Mouse (Mus musculus) layer of hippocampus, postnatal 36 days (tissue): ENCODE results near the gene Mark4. TPM values are rescaled to one million over a fixed set of nuclear protein-coding genes. Genes with fewer than 3 reads are reported as not detected.

Experiments
- DNase-seq, 2 experiments: peaks; one replicate each; pipeline ENCODE4 v3.0.0; 2022
- microRNA-seq, 2 experiments: library from miRNA; unstranded; fragments of <30 nt; microRNA quantifications; one replicate each; pipeline ENCODE4 v1.2.0; 2021
- total RNA-seq, 2 experiments: library from RNA; stranded (reverse); gene quantifications; 2 replicates each; pipeline ENCODE4 v1.2.3; 2021

Gene Mark4
- total RNA-seq, 2 experiments from 2014 or later = 90.6 to 102 TPM

DNA sequence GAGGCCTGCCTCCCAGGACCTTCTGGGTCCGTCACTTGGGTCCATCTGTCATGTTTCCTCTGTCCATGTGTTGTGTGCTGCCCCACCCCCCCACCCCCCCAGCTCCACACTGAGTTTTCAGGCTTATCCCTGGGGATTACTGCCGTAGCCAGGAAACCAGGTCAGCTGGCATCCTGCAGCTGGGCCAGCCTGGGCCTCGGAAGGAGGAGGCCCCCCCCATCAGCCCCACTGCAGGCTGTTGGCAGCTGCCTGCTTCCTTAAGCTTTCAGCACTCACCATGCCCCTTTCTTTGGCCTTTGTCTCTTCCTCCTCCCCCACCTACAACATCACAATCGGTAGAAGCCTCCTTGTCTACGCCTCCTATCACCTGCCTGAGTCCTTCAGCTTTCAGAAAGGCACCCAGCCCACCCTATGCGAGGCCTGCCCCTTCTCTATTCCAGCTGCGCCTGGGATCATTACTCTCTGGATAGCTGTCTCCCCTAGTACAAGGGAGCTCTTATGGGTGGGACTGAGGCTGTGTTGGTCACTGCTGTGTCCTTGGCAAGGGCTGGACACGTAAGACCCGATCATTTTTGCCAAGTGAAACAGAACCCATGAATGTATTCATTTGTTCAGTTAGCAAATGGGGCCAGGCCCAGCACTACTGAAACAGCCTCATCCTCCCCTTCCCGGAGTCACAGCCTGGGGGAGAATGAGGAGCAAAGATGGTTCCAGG, 69.8 kb downstream of the Mark4 start:
- peak in 1 of 2 experiments; percentile 41 for DNase-seq

DNA sequence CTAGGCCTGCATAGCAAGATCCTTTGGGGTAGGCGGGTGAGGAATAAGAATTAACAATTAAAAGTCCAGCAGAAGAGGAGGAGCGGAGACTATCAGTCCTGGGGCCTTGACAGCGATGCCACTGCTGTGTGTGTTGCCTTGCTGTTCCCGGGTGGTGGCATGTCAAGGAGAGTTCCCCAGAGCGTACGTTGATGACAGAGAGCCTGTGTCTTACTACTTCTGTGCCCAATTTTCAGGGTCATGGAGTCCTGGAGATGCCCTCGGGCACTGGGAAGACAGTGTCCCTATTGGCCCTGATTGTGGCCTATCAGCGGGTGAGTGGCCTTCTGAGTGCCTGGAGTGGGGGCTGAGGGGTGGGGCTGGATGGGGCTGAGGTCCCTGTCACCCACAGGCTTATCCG, 74.9 kb downstream of the Mark4 start:
- no peak for DNase-seq

DNA sequence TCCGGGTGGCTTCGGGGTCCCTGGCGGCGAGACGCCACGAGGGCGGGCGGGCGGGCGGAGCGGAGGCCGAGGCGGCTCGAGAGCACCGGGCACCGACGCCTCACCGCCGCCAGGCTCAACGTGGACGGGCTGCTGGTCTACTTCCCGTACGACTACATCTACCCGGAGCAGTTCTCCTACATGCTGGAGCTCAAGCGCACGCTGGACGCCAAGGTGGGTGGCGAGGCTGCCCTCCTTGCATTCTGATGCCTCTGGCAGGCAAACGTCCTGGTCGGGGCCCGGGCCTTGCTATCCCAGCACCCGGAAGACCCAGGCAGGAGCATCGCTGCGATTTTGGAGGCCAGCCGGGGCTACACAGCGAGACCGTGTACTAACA, 76.5 kb downstream of the Mark4 start:
- no peak for DNase-seq

DNA sequence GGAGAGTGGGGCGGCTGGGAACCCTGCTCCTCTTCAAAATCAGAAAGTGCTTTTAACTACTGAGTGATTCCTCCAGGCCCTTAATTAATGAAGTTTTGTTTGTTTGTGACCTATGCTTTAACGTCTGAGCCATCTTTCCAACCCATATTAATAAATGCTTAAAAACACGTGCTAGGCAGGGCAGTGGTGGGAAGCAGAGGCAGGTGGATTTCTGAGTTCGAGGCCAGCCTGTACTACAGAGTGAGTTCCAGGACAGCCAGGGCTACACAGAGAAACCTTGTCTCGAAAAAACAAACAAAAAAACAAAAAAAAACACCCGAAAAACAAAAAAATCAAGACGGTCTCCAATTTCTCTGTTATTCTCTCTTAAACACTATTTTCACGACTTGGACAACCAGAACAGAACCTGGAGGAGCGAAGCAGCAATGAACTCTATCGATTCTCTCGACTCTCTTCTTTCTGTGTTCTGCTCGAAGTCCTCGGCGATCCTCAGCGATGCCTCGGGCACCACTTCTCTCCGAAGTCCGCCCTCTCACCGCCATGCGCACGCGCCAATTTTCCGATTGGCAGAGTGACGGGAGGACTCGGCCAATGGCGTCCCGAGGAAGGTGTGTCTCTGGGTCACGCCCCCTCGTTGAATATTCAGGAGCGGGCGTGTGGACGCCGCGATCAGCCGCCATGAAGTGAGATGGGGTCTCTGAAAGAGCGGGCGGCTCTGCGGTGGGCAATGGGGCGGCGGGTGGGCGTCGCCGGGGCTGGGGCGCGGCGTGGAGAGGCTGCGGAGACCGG, 77.0 kb downstream of the Mark4 start, which contains the start of gene Ercc2:
Gene Ercc2, plus strand, starts transcription at position 634 of the 789 bp plus-strand sequence.
- DNase-seq = peak; percentile 98 to 99

DNA sequence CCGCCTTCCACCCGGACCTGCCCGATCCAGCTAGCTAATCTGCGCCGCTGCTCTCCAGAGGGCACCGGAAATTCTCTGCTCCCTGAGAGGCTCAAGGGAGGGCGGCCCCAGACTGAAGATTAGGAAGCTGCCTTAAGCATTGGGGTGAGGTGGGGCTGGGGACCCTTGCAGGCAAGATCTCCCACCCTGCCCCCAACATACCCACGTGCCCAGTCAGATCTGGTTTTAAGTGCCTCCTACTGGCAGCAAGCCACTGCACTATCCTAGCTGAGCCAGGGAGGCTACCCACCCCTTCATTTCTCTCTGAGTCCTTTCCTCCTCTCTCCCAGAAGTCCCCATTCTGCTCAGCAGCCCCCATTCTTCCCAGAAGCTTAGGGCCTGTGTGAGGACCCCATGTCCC, 80.6 kb downstream of the Mark4 start:
- no peak for DNase-seq

DNA sequence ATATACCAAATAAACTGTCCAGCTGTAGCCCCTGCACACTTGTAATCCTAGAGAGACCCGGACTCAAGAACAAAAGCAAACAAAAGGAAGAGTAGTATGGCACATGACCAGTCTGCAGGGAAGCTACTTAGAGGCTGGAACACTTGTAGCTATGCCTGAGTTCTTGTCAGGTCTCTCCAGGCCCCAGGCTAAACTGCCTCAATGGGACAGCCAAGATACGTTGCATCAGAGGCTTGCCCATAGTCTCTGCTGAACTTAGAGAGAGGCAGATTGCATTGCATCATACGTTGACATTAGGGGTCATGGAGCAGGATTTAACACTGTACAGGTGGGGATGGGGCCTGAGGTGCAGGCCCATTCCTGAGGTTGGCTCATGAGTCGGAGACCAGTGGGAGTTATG, 82.6 kb downstream of the Mark4 start:
- DNase-seq = no peak

DNA sequence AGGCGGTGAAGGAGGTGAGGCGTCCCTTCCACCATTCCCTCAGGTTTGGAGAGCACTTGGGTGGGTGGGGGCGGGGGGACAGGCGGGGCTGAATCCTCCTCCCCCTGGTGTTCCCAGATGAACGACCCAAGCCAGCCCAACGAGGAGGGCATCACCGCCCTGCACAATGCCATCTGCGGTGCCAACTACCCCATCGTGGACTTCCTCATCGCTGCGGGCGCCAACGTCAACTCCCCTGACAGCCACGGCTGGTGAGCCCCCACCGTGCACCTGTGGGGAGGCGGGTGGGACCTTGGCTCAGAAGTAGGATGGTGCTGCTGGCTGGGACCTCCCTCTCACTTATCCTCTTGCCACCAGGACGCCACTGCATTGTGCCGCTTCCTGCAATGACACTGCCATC, 83.3 kb downstream of the Mark4 start:
- no peak for DNase-seq

Small RNAs within 50 kb of the gene (microRNA-seq; reads per million reads assigned to microRNA genes)
- 0 reads per million in 2 experiments for gene Mir343

Other genes with a start within 250 kb of the Mark4 start
- gene Gpr4, start 246.3 kb downstream of the Mark4 start, total RNA-seq = 1 to 10 TPM; 2.4 to 2.5 TPM
- gene Opa3, start 230.5 kb downstream of the Mark4 start, total RNA-seq = 10 to 100 TPM; 40.5 to 40.8 TPM
- 10 to 100 TPM; 15.2 to 21.2 TPM for gene Vasp, start 187.0 kb downstream of the Mark4 start, total RNA-seq
- under 1 TPM; 0.20 to 0.33 TPM for gene Ppm1n, start 178.8 kb downstream of the Mark4 start, total RNA-seq
- 10 to 100 TPM; 89.7 to 91.3 TPM for gene Rtn2, start 176.2 kb downstream of the Mark4 start, total RNA-seq
- gene Fosb, start 148.8 kb downstream of the Mark4 start, total RNA-seq = 10 to 100 TPM; 12.6 to 18.8 TPM
- 10 to 100 TPM; 44.4 to 53.4 TPM for gene Ercc1, start 114.0 kb downstream of the Mark4 start, total RNA-seq
- gene Cd3eap, start 99.3 kb downstream of the Mark4 start, total RNA-seq = 10 to 100 TPM; 17.6 to 19.4 TPM
- gene Ppp1r13l, start 99.1 kb downstream of the Mark4 start, total RNA-seq = 1 to 10 TPM; 6.0 to 7.0 TPM
- gene Ercc2, start 76.8 kb downstream of the Mark4 start, total RNA-seq = 10 to 100 TPM; 36.2 to 37.1 TPM
- 1 to 10 TPM; 3.1 to 3.4 TPM for gene Klc3, start 54.7 kb downstream of the Mark4 start, total RNA-seq
- gene Ckm, start 54.0 kb downstream of the Mark4 start, total RNA-seq = under 1 TPM in 1 of 2 experiments, not detected in 1; 0.27 TPM
- under 1 TPM; 0.18 to 0.20 TPM for gene Exoc3l2, start 4.5 kb upstream of the Mark4 start, total RNA-seq
- 1 to 10 TPM; 6.8 to 6.9 TPM for gene Bloc1s3, start 49.5 kb upstream of the Mark4 start, total RNA-seq
- gene Trappc6a, start 49.6 kb upstream of the Mark4 start, total RNA-seq = 10 to 100 TPM; 19.8 to 21.5 TPM
- under 1 TPM; 0.37 to 0.48 TPM for gene Nkpd1, start 59.0 kb upstream of the Mark4 start, total RNA-seq
- 100 to 1,000 TPM; 113 to 120 TPM for gene Ppp1r37, start 104.3 kb upstream of the Mark4 start, total RNA-seq
- under 1 TPM; 0.33 to 0.75 TPM for gene Zfp296, start 118.5 kb upstream of the Mark4 start, total RNA-seq
- gene Gemin7, start 118.8 kb upstream of the Mark4 start, total RNA-seq = 10 to 100 TPM; 44.2 to 46.1 TPM
- gene Clasrp, start 145.7 kb upstream of the Mark4 start, total RNA-seq = 100 to 1,000 TPM in 1 of 2 experiments, 10 to 100 TPM in 1; 90.1 to 103 TPM
- gene Relb, start 170.6 kb upstream of the Mark4 start, total RNA-seq = 10 to 100 TPM in 1 of 2 experiments, 1 to 10 TPM in 1; 7.3 to 10.2 TPM
- gene Clptm1, start 206.2 kb upstream of the Mark4 start, total RNA-seq = 100 to 1,000 TPM; 131 to 144 TPM
- gene Apoc2, start 219.1 kb upstream of the Mark4 start, total RNA-seq = not detected
- not detected for gene Gm44805, start 222.6 kb upstream of the Mark4 start, total RNA-seq
- gene Apoc4, start 222.7 kb upstream of the Mark4 start, total RNA-seq = not detected
- gene Apoc1, start 233.8 kb upstream of the Mark4 start, total RNA-seq = 1 to 10 TPM; 4.6 to 5.7 TPM
- 1,000 to 10,000 TPM; 2,147 to 2,303 TPM for gene Apoe, start 240.4 kb upstream of the Mark4 start, total RNA-seq